Mouse (Mus musculus) gastrocnemius, adult 2 months (tissue): ENCODE data around the gene Fastkd1. TPM values are rescaled to one million over a fixed set of nuclear protein-coding genes. Genes with fewer than 3 reads are reported as not detected.

Experiments used
- DNase-seq: peaks from one replicate; pipeline ENCODE4 v3.0.0; 2022
- H3K27ac ChIP-seq: fragments of 200-600 bp; 2 replicates; pipeline ENCODE4 v1.8.1; 2022; ENCODE audit warnings: mild to moderate bottlenecking
- H3K4me3 ChIP-seq: fragments of 200-600 bp; 2 replicates; pipeline ENCODE4 v1.8.1; 2022; ENCODE audit warnings: mild to moderate bottlenecking, moderate library complexity
- CTCF ChIP-seq: fragments of 200-600 bp; IDR thresholded peaks from 2 replicates; pipeline ENCODE4 v1.8.1; 2022; ENCODE audit warnings: antibody characterized with exemption, mild to moderate bottlenecking, moderate library complexity
- intact Hi-C: fragments of 180-260 bp; cut with DNase I; formaldehyde crosslinking; loops from one replicate; pipeline ENCODE4 v1.15.1; 2025
- long read RNA-seq, 2 experiments: library from polyadenylated mRNA; stranded (forward); transcript quantifications; one replicate each; pipeline ENCODE4 v2.0.0; 2021
- total RNA-seq, 2 experiments: library from RNA; stranded (reverse); gene quantifications; 2 replicates each; pipeline ENCODE4 v1.2.3; 2021

Gene Fastkd1
- total RNA-seq: 10 to 100 TPM; 15.2 to 20.3 TPM
- long read RNA-seq, experiment 1, partial matches to known transcripts: 1 of 5 reads
- long read RNA-seq, experiment 1, other reads (novel, unspliced or antisense): 2 of 5 reads
- long read RNA-seq, experiment 2, partial matches to known transcripts: 0 of 4 reads
- long read RNA-seq, experiment 2, other reads (novel, unspliced or antisense): 1 of 4 reads

GRCm38 (mm10) chr2:69712981-69713625 lies at the start of gene Fastkd1:
Gene Fastkd1 (minus strand): TSS chr2:69713516.
- TF ChIP-seq CTCF: no peak
- Histone ChIP-seq H3K4me3 (peak within 1 kb of the TSS; percentile 80), H3K27ac (peak within 1 kb of the TSS; percentile 95)
- intact Hi-C loops: loop anchor here (1.0 kb wide), 1 partner anchor 9 kb away; the partner anchor contains the start of gene Ppig
- DNase-seq: peak; percentile 89

DNA sequence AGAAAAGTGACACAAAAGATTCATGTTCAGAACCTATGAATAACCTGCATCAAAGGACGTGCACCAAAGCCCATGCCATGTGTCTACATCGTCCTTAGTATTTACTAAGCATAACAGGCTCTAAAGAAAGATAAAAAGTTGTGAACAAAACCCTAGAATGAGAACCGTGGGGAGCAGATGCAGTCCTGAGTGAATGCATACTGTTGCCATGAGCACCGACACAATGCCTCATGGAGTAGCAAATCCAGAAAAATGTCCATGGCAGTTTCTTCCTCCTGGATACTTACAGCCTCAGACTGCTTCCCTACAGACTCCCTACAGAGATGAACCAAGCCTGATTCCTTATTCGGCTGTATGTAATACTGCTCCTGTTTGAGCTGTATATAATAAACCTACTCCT lies 47.7 kb upstream of the Fastkd1 start:
- Histone ChIP-seq H3K4me3 (no peak overlapping the region), H3K27ac (no peak overlapping the region)
- intact Hi-C loops: no loop called here
- DNase-seq: no peak
- TF ChIP-seq CTCF: no peak

- intact Hi-C loops: no loop called here
Measured at GRCm38 (mm10) chr2:69745091-69745490, 31.8 kb upstream of the Fastkd1 start.

GRCm38 (mm10) chr2:69723519-69723825 lies 10.2 kb upstream of the Fastkd1 start:
- Histone ChIP-seq H3K4me3 (peak overlapping the region; percentile 85), H3K27ac (peak overlapping the region; percentile 94)
- intact Hi-C loops: loop anchor here (5.0 to 10.0 kb wide), 2 partner anchors 64 to 171 kb away; partner anchors contain the start of genes Ccdc173, Phospho2 and Ubr3
- TF ChIP-seq CTCF: no peak
- no peak for DNase-seq

More at GRCm38 (mm10) chr2:69745091-69745490, 31.8 kb upstream of the Fastkd1 start:
- Histone ChIP-seq H3K4me3 (no peak overlapping the region), H3K27ac (no peak overlapping the region)
- TF ChIP-seq CTCF: peak; percentile 44; the same call in 1 of the 2 replicates
- DNase-seq: no peak

DNA sequence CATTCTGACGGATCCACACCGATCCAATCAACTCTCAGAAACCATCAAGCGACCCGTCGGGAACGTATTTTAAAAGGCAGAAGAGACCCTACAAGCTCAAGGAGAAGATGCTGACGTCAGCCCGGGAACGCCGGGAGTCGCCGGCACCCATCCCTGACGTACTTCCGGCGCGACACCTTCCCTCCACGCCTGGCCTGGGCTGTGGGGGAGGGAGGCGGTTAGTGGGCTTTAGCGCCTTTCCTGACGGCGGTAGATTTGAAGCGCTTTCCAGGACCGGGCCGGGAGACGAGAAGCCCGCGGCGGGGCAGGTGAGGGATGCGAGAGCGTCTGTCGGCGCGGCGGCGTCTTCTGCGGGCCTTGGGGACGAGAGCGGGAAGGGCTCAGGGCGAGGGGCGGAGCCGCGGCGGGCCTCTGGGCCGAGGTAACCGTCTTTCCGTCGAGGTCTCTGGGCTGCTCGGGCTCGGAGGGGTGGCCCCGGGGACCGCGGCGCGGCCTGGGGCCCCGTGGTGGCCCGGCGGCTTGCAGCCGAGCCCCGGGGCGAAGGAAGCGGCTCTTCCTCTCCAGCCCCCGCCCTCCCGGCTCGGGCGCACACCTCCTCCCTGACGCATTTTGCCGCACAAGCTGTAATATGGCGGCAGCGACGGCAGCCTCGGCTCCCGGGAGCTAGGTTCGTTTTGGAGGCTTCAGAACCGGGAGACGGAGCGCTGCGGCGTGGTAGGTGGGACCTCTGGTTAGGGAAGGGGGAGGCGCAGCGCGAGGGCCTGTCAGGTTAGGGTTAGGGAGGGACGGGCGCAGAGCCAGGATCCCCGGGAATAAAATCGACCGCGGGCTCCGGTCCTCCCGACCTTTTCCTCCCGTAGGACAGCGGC lies 9.6 kb upstream of the Fastkd1 start:
- intact Hi-C loops: loop anchor here (1.0 to 10.0 kb wide), 3 partner anchors 10 to 172 kb away; partner anchors contain the start of genes Ccdc173, Fastkd1, Phospho2 and Ubr3
- H3K27ac ChIP-seq: peak overlapping the region; percentile 94
- no peak for TF ChIP-seq CTCF
- H3K4me3 ChIP-seq: peak overlapping the region; percentile 85
- peak; percentile 96 for DNase-seq

DNA sequence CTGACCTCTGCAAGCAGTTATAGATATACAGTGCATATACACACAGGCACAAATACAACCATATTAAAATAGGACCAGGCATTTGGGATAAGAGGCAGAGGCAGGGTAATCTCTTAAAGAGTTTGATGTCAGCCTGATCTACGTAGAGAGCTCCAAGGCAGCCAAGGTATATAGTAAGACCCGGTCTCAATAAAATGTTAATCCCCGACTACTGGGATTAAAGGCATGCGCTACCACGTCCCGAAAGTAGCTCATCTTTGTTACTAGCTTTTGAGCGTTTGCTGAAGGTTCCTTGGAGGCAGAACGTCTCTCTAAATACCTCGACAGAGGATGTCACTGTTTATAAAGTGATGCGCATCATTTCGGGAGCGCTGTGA lies 8.9 kb upstream of the Fastkd1 start, which contains the start of gene Ppig:
Gene Ppig (plus strand): TSS at position 273 of the 377 bp plus-strand sequence.
- DNase-seq: no peak
- H3K27ac ChIP-seq: peak within 1 kb of the TSS; percentile 94
- peak within 1 kb of the TSS; percentile 85 for H3K4me3 ChIP-seq
- intact Hi-C loops: loop anchor here (1.0 to 10.0 kb wide), 3 partner anchors 9 to 173 kb away; partner anchors contain the start of genes Ccdc173, Fastkd1, Phospho2 and Ubr3
- TF ChIP-seq CTCF: no peak

DNA sequence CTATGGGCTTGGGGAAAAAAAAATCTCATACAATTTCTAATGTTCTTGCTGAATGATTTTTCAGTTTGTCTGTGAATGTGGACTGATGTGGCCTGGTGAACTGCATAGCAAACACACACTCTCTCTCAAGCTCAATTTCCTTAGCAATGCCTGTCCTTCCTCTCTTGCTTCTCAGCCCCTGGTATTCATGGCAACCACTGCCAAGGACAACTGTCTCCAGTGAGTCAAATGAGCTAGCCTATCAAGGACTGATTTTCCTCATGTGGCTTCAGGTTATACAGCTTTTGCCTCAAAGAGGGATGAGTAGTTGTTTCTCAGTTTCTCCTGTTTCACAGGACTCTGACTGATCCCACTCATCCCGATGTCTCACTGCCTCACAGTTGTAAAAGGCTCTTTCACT lies 5.8 kb upstream of the Fastkd1 start:
- no peak for TF ChIP-seq CTCF
- no peak overlapping the region for H3K27ac ChIP-seq
- no peak for DNase-seq
- intact Hi-C loops: no loop called here
- no peak overlapping the region for H3K4me3 ChIP-seq

GRCm38 (mm10) chr2:69716483-69716882 lies 3.2 kb upstream of the Fastkd1 start:
- Histone ChIP-seq H3K27ac (no peak overlapping the region), H3K4me3 (no peak overlapping the region)
- no peak for TF ChIP-seq CTCF
- no peak for DNase-seq
- intact Hi-C loops: no loop called here

DNA sequence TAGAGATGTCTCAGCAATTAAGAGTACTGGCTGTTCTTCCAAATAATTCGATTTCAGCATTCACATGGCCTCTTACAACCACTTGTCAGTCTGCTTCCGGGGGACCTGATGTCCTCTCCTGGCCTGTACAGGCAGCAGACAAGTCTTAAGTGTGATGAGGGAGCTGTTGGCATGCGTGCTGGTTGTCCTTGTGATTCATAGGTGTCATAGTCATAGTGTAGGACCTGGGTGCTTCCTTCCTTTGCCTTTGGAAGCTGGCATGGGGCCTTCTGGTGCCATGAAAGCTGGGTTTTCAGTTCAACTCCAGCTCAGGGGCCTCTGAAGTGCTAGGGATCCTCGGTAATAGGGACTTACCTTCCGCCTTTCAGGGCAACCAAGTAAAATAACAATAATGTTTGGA lies 810 bp upstream of the Fastkd1 start:
- H3K27ac ChIP-seq: no peak overlapping the region
- no peak overlapping the region for H3K4me3 ChIP-seq
- intact Hi-C loops: no loop called here
- DNase-seq: no peak
- no peak for TF ChIP-seq CTCF

DNA sequence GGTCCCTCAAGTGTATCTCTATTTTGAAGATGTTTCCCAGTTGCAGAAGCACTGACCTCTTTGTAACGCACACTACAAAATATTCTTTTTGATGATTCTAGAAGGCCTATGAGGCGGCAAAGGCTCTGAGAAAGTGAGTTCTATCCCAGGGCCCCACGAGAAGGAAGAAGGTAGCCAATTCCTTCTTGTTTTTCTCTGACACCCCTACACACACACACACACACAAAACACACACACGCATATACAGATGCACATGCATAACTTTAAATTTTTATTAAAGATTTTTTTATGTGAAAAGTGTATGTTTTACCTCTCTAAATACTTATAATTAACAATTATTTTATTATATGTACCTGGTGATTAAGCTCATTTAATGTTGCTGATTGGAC lies 304 bp upstream of the Fastkd1 start:
- intact Hi-C loops: loop anchor here (1.0 kb wide), 1 partner anchor 9 kb away; the partner anchor contains the start of gene Ppig
- peak overlapping the region; percentile 80 for H3K4me3 ChIP-seq

DNA sequence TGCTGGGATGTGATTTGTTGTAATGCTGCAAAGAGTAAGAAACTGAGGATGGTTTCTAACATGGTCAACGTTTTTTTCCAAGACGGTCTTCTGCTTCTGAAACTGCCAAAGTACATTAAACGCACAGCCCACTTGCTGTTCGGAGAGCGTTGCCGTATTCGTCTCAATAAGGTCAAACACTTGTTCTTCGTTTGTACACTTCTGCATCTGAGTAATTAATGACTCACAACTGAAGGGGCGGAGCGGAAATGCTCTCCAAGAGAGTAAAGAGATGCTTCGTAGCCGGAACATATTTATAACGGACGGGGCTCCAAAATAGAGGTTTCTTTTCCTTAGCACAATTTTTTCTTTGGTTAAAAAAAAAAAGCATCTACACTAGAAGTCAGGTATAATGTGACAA lies 1.1 kb downstream of the Fastkd1 start:
- H3K4me3 ChIP-seq: peak overlapping the region; percentile 80
- DNase-seq: no peak
- no peak for TF ChIP-seq CTCF
- H3K27ac ChIP-seq: peak overlapping the region; percentile 95
- intact Hi-C loops: no loop called here

More for the DNA sequence above, 304 bp upstream of the Fastkd1 start:
- no peak for DNase-seq
- peak overlapping the region; percentile 95 for H3K27ac ChIP-seq
- TF ChIP-seq CTCF: no peak

GRCm38 (mm10) chr2:69700446-69700845 lies 12.9 kb downstream of the Fastkd1 start:
- no peak overlapping the region for H3K27ac ChIP-seq
- intact Hi-C loops: no loop called here
- TF ChIP-seq CTCF: no peak
- DNase-seq: no peak
- H3K4me3 ChIP-seq: no peak overlapping the region
